Mouse (Mus musculus): ENCODE measurements around the gene Scmh1.

Scmh1 gene

DNA sequence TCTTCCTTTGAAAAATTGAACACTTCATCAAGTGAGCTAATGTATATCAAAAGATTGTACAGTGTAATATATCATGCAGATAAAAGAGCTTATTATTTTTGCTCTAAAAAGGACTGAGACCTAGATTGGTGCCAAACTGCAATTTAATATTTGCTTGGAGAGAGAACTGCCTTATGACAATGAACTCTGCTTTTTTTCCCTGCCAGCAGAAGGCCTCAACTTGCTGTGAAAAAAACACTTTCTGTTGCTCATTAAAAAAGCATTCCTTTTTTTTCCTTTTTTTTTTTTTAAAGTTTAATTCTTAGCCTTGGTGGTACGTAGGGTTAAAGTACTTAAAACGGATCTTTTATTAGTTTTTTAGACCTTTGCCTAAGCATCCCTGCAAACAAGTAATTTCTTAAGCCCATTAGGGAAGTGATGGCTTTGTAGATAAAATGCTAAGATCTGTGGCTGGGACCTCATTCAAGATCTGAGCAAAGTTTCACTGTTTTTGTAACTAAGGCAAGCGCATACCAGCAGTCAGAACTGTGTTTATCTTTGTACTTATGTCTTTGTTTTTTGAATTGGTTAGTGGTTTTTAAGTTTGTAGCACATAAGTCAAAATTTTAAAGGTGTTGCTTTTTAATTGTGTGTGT, 1.7 kb downstream of the Scmh1 start:
- no peak for DNase-seq

DNA sequence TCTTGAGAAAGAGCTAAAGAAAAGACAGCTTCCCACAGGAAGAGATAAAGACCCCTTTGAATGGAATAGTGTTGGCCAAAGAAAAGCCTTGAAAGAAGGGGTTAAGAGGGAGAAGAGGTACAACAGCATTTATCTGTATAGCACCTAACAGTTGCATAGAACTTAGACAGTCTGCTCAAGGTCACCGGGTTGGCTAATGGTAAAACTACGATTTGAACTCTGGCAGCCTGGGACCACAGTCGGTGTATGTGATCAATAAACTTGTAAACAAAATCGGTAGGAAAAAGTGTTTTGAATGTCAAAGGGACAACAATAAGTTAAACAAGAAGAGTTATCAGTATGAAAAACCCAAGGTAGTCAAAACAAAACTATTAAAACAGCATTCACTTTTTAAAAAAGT, 13.0 kb downstream of the Scmh1 start:
- no peak for DNase-seq

DNA sequence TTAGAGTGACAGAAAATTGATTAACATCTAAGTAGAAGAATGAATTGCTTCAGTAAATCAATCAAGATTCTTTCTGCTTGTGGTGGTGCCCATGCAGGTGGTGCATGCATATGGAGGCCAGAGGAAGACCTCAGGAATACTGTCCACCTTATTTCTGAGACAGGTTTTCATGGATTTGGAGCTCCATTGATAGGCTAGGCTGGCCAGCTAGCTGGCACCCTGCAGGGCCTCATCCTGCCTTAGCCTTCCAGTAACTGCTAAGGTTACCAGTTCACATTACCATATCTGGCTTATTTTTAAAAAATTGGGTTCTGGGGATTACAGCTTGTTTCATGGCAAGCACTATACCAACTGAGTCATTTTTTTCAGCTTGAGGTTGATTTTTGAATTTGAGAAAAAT, 15.1 kb downstream of the Scmh1 start:
- DNase-seq: no peak

DNA sequence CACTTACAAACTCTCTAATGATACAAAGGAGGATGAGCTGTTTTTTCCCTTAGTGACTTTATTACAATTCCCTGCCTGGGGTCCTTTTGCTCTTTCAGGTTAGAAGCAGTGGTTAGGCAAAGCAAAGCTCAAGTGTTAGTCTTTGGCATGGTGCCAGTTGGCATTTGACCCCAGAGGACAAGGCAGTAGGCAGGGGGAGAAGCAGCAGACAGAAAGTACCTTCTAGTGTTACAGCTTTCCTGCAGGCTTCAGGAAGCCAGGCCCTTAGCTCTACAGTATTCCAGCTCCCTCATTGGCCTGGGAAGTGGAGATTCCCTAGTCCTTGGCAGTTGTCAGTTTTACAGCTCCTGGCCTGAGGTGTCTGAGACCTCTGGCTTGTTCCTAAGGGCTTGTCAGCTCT, 15.6 kb downstream of the Scmh1 start:
- no peak for DNase-seq

DNA sequence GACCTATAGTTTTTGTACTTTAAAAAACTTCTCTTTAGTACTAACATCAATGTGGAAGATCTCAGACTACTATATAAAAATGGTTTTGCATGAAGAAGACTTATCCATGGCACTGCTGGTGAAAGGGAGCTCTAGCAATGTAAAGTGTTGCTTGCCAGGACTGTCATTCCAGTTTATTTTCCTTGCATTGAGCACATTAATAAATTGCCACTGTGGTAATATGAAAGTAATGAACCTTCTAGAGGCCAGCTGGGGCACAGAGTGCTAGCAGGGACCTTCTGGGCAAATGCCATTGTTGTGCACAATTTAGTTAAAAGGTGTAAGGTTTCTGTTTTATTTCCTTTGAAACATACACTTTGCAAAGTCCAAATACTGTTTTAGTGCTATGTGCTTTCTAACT, 25.5 kb downstream of the Scmh1 start:
- no peak for DNase-seq

DNA sequence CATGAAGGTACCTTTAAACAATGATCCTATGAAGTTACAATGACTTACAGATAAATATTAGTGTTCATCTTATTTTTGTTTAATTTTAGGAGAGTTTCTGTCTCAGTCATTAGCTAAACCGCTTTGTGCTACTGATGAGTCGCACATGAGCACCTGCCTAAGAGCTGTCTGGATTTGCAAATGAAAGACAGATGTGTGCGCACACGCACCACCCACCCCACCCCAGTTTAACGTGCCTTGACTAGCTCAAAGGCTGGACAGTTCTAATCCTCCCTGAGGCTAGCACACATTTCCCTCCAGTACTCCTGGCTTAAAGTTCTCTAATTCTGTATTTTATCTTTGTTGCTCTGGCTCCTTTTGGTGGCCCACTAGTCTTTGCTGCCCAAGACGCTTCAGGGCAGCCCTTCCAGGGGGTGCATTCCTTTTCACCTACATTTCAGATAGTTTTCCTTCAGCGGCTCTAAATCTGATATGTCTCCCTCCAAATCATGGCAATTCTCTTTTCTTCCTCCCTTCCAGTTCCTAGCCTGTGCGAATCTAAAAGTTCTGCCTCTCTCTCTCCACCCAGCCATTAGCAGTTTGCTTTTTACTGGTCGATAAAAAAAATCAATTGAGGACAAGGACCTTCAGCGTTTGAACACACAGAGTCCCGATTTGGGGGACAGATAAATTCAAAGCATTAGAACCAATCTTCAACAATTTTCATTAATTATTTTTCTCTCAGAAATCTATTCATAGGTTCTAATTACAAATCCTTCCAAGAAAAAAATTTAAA, 27.7 kb downstream of the Scmh1 start:
- DNase-seq: no peak

DNA sequence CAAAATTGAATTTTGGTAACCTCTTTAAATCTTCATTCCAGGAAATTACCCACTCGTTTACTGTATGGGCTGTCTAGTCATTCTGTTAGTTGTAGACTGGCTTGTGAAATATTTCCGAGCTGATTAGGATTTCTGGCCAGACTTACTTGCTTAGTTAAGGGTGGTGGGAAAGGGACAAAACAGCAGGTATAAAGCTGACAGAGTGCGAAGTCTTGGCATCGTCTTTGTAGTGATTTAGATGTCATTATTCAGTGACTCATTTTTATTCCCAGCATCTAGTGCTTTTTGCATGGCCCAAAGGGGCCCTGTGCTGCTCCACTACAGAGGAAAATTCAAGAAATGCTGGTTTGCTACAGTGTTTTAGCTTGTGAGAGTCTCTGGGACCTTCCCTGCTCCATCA, 56.7 kb downstream of the Scmh1 start:
- no peak for DNase-seq

DNA sequence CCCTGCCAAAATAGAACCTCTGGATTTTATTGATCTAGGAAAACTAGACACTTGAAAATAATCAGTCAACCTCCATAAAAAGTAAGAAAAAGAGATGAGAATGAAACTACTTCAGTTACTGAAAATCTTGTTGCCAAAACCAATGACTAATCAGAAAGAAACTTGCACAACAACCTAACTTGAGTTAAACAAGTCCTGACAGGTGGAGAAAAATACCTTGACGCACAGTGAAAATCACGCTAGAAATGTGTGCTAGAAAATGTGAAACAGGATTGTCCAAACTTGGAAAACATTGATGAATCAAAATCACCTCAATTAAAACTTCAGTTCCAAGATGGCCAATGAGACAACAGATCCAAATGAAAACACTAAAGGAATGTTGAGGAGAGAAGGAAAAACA, 67.9 kb downstream of the Scmh1 start:
- DNase-seq: no peak

DNA sequence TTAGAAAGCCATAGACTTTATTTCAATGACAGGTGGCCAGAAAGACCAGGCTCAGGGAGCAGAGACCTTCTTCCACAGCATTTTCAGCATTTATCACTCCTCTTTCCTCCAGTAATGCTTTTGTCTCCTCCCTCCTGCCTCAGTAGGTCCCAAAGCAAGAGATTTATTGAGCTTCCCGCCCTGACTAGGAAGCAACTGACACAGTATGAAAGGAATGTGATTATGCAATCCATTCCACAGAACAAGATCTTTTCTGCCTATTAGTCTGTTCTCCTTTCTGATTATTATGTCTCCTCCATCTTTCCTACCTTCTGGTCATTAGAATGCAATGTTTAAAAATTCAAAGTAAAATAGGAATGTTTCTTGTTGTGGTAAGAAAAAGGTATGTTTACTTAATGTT, 82.6 kb downstream of the Scmh1 start:
- no peak for DNase-seq

DNA sequence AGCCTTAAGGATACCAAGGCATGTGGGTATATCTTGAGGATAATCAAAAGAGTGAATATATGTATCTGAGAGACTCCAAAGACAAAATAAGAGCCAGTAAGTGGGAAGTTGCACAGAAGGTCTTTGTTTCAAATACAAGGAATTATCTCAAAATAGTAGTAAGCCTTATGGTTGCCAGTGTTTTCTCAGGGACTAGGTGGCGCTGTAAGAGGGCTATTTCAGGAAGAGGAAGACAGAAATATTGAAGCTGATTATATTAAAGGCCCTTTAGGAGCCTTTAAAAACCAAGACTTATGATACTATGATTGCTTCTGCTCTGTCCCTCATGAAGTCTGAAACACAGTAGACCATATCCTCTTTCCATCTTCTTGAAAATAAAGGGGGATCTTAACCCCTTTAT, 101.9 kb downstream of the Scmh1 start:
- no peak for DNase-seq

DNA sequence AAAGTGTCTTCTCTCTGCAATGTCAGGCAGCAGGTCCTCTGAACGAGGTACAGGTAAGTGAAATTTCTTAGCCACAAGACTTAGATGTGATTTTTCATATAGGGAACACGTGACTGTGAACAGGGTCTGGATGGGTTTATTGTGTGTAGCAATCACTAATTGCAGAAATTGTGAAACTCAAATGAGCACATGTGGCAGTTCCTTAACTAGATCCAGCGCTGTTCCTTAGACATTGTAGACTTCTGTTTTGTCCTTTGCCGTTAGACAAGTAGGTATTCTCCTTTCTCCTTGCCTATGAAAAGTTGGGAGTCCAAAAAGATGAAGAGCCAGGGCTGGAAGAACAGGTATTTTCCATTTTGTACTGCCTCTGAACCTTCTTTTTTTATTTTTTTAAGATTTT, 106.1 kb downstream of the Scmh1 start:
- no peak for DNase-seq

DNA sequence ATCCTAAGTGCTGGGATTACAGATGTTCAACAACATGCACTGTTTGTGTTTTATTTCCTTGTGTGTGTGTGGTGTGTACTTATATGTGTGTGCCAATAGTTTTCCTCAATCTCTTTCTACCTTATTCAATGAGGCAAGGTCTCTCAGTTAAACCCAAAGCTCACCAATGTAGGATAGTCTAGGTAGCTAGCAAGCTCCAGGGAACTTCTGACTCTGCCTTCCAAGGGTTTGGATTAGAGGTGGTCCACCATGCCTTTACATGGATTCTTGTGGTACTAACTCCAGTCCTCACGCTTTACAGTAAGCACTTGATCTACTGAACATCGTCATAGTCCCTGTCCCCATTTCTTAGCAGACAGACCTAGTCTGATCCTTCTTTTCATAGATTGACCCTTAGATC, 109.3 kb downstream of the Scmh1 start:
- no peak for DNase-seq

DNA sequence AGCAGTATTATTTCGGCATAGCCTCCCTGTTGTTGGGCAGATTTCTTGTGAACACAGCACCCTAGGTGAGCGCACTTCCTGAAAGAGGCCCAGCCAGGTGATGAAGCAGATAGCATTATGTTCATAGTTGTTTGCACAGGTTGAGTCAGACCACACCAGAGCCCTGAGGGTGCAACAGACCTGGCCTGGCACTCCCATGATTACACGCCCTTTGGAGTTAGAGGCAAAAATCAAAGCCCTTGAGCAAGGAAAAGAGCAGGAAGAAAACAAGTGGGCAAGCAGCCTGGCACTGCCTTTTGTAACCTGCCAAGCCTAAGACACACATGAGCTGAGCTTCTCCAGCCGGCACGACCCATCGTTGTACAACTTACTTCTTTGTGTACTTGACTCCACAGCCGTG, 111.4 kb downstream of the Scmh1 start:
- no peak for DNase-seq

DNA sequence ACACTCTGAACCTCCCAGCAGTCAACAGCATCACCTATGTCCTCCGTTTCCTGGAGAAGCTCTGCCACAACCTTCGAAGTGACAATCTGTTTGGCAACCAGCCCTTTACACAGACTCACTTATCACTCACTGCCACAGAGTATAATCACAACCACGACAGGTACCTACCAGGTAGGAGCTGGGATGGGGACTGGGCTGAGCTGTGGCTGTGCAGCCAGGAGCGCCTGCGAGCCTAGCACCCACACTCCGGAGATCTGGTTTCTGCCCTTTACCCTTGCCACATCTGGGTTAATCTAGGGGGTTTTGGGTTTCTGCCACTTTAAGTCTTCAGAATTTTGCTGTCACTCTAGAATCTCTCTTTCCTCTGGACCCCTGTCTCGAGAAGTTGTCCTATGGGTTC, 111.8 kb downstream of the Scmh1 start:
- no peak for DNase-seq

DNA sequence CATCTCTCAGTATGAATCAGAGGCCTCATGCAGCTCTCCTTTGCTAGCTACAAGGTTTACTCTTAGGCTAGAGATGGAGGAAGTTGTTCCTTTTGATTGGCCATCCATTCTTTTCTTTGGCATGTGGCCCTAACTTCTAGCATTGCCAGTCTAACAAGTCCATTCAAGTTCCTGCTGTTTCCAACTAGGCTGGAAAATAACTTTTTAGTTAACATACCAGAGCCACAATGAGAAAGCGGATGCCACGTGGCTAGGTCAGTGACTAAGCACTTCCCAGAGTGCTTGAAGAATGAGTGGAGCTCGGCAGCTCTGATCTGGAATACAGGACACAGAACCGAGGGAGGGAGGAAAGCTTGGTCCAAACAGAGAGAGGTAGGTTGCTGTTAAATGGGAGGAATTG, 112.3 kb downstream of the Scmh1 start:
- DNase-seq: no peak

DNA sequence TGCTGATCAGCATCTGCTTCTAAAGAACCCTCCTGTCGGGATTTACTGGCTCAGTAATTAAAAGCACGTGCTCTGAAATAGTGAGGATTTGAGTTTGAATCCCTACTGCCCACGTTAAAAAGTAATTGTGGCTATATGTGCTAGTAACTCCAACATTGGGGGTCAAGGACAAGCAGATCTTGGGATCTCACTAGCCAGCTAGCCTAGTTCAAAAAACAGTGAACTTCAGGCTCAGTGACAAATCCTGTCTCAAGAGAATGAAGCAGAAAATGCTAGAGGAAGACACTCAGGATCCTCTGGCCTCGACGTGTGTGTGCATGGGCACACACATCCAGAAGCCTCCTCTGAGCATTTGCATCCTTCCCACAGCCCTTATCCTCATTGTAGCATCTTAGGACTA, 116.7 kb downstream of the Scmh1 start:
- no peak for DNase-seq

DNA sequence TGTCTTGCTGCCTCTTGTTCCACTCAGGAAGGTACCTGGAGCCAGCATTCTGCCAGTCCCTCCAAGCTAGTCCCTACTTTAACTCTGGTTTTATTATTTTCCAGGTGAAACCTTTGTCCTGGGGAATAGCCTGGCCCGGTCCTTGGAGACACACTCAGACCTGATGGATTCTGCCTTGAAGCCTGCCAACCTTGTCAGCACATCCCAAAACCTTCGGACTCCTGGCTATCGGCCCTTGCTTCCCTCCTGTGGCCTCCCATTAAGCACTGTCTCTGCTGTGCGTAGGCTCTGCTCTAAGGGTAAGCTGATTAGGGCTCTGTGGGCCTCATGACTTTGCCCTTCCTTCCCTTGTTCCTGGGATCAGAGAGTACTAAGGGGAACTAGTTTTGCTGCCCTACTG, 117.3 kb downstream of the Scmh1 start:
- DNase-seq: no peak

DNA sequence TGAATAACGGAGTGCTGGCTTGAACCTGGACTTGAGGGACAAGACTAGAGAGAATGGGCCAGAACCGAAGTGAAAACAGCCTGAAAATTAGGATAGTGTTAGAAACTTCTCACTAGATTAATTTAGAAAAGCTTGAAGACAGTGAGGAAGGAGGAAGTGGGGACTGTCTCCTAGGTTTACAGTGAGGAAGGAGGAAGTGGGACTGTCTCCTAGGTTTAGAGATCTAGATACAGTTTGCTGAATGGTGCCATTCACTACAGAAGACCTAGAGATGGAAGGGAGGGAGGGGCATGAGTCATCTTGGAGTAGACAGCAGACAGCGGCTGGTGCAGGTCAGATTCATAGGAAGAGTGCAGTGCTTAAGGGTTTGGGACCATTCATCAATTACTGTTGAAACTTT, 118.0 kb downstream of the Scmh1 start:
- DNase-seq: no peak

DNA sequence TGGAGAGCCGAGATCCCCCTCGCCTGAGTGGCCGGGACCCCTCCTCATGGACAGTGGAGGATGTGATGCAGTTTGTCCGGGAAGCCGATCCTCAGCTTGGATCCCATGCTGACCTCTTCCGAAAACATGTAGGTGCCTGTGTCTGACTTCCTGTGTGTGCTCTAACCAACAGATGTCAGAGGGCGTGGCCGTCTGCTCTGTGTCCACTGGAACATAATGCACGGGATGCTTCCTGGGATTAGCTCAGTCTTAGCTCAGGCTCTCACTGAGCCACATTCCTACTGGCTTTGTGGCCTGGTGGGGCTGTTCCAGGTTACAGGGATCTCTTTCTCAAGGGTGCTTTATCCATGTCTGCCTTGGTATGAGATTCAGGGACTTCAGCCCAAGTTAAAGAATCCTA, 123.1 kb downstream of the Scmh1 start:
- no peak for DNase-seq

DNA sequence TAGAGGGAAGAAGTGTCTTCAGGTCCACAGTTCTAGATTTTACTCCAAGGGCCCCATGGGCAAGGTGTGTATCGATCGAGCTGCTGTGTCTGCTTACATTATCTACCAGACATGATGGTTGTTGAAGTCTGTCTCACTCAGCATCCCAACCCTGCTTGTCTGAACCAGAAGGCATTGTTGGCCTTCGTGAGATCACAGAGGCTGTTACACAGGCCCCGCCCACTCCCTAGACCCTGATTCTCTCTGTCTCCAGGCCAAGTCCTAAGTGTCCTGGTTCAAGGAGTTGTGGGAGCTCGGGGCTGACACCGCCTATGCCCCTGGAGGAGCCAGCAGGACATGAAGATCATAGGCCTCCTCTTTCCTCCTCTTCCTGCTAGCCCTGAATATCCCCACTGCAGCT, 126.9 kb downstream of the Scmh1 start, which contains the start of gene Slfnl1:
Slfnl1 (plus strand) TSS at position 246 of the 400 bp plus-strand sequence.
- DNase-seq: no peak

DNA sequence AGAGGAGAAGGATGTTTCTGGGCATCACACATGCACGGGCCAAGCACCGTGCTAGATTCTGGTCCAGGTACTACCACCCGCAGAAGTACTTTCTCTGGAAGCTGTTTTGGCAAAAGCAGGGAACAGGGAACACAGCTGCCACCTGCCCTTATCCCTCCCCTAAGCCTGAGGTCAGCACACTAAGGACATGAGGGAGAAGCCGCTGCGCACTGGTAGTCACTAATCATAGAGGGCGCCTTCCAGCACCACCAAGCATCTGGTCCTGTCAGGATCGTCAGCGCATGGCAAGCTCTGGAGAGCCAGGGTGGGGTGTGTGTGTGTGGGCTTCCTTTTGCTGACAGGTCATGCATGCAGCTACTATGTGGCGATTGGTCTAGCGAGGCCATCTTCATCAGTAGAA, 133.6 kb downstream of the Scmh1 start:
- DNase-seq: no peak

DNA sequence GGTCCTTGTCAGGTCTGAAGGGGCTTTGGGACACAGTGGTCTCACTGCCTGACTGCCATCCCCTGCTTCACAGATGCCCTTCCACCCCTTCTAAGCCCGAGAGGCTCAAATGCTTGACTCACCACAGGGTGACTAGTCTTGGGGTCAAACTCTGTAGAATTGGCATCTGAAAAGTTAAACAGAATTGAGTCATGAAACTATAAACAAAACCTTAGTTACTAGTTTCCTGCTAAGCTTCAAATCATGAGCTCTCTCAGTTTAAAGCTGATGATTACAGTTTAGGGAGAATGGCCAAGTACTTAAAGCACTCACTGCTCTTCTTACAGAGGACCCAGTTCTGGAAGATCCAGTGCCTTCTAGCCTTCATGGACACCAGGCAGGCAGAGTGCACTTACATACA, 139.8 kb downstream of the Scmh1 start:
- DNase-seq: no peak

DNA sequence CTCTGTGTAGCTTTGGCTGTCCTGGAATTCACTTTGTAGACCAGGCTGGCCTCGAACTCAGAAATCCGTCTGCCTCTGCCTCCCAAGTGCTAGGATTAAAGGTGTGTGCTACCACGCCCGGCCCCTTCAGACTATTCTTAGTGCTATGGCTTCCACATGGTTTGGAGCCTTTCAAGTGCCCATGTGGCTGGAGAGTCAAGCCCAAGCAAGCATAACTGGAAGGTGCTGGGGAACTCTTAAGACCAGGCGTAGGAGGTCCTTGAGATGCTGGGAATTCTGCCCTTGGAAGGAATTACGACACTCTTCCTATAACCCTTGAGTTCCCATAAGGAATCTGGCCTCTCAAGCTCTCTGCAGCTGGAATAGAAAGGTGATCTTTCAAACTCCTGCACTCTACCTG, 151.5 kb downstream of the Scmh1 start:
- DNase-seq: no peak

DNA sequence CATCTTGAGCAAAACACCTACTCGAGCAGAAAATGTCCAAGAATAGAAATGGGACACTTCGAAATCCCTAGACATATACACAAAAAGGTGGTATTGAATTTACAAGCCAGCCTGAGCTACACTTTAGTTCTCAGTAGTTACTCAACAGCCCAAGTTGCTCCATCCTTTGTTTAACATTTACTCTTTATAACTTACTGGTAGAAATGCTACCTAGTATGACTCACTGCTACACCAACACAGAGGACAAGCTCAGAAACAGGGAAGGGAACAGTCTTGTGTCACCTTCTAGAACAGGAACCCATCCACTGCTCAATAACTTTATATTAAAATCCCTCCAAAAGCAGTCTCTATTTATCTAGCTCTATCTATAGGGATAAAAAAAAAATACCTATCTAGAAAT, 160.6 kb downstream of the Scmh1 start:
- no peak for DNase-seq

DNA sequence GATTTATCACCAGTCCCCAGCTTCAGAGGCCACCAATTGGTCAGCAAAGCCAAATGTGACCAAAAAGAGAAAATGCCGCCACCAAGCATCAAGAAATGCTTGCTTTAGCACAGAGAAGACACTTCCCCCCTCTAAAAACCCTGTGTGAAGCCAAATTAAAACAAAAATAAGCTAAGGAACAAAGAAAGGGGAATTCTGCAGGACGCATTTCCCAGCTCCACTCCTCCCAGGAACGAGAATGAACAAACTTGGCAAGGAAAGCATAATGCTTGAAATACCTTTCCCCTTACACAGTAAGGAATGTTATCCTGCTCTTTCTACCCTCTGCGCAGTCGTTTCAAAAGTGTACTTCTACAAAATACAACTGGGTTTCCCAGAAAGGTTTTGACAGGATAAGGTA, 162.9 kb downstream of the Scmh1 start:
- no peak for DNase-seq
